Mouse (Mus musculus): ENCODE data around the gene Enpp6.
A peak's percentile ranks its signal among the peaks of the same experiment; 100 is the strongest.
"Not testable (repeated sequence)": the region's sequence is repeated elsewhere in the genome, so short reads cannot be mapped to it uniquely, and the experiment has no call there.

The Enpp6 gene

GRCm38 (mm10) chr8:47005676-47006075 lies 19.0 kb downstream of the Enpp6 start:
- no peak for DNase-seq

GRCm38 (mm10) chr8:47006785-47007184 lies 20.1 kb downstream of the Enpp6 start:
- DNase-seq = no peak

- no peak for DNase-seq
Observed at GRCm38 (mm10) chr8:47008220-47008773, 21.6 kb downstream of the Enpp6 start.

- DNase-seq = peak; percentile 43
Observed at GRCm38 (mm10) chr8:47016268-47016946, 29.7 kb downstream of the Enpp6 start.

GRCm38 (mm10) chr8:47021135-47021555 lies 34.5 kb downstream of the Enpp6 start:
- DNase-seq = no peak

DNA sequence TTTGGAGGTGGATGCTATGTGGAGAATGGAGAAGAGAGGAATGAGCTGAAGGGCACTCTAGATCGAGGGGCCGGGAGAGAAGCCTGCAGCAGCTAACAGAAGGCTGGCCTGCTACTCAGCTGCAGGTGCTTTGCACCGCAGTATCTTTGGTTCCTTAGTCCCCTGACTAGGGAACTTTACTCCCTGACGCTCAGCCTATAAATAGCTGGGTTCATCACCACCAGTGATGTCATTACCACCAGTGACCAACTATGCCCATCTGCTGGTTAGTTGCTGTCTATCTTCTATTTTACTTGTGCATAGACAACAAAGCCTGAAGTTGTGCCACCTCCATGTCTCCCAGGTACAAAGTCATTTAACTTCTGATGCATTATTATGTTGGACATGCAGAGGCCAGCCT lies 37.9 kb downstream of the Enpp6 start:
- DNase-seq = no peak

DNA sequence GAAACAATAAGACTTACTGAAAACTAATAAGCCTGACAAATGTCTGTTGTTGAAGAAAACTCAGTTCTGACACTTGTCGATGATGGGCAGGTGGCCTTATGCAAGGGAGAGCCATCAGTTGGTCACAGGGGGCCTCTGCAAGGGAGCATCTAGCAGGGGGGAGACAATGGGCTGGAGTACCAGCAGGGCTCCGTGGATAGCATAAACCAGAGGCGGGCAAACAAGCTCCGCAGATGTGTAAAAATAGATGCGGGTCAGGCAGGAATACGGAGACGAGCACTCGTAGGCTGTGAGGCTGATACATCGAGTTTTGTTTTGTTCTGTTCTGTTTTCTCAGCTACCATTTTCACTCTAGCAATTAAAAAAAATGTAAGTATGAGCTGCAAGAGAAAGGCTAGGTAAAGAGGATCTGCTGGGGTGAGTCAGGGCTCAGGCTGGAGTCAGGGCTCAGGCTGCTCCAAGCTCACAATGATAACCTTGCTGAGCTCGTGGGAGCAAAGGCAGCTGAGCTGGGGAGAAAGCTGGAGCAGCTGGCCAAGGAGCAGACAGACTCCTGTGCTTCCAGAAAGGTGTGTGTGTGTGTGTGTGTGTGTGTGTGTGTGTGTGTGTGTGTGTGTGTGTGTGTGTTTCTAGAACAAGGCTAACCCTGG lies 40.3 kb downstream of the Enpp6 start:
- no peak for DNase-seq

DNA sequence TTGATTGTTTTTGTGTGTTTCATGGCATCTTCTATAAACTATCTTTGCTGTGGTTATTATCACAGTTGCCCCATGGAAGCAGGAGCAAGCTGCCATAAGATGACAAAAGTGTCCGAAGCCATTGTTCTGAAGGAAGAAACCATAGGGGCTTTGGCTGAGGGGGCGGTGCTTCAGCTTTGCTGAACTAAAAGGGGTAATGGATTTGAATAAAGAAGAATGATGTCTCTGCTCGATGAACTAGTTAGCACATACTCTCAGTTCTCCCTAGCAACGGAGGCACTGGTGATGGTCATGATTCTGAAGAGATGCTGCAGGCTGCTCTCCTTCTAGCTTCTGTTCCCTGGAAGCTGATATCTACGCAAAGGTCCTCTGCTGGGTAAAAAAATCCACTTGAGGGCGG lies 41.8 kb downstream of the Enpp6 start:
- DNase-seq = no peak

- no peak for DNase-seq
Observed at GRCm38 (mm10) chr8:47030321-47030720, 43.6 kb downstream of the Enpp6 start.

DNA sequence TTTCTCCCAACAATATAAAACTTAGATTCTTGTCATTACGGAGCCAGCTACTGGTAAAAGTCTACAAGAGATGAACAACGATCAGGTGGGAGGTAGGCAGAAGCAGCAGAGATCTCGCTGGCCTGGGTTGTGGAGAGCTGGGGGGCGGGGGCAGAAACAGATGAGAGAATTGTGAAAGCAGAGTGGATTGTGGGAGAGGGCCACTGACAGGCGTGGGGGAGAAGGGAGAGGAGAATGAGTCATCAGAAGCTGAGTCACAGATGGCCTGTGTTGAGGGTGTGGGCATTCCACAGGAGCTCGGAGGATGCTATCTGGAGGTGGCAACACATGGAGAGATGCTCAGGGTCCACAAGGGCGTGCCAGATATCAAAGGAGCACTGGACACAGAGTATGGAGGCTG lies 45.4 kb downstream of the Enpp6 start:
- no peak for DNase-seq

DNA sequence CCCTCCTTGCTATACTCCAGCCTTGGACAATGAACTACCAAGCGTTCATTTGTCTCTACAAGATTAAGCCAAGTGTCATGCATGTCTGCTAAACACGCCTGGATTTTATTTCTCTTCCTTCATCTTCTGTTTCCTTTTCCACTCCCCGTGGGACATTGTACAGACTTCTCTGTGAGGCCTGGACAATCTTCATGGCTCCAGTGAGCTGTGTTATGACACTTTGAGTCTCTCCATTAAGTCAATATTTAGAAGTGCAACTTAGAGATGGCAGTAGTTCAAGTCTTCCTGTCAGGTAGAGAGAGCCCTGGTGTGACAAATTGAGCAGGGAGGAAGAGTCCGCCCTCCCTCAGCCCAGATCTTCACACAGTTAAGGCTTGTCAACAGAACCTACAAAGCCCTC lies 47.3 kb downstream of the Enpp6 start:
- DNase-seq = no peak

DNA sequence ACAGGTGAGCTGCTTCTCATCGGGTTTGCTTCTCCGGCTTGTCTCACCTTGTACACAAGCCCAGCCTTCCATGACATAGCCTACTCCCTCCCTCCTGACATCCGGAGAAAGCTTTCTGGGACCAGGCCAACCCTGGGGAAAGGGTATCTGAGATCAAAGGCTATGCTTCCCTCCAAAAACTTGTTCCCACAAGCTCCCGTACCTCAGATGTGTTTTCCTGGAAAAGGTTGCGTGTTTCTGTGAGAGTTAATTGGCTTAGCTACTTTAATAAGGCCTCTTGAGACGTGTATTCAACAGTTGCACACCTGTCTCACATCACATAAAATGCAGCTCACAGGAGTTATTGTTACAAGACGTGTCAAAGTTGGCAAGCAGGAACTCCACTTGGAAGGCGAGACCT lies 49.8 kb downstream of the Enpp6 start:
- DNase-seq = no peak

- DNase-seq = no peak
Observed at GRCm38 (mm10) chr8:47037405-47037804, 50.7 kb downstream of the Enpp6 start.

DNA sequence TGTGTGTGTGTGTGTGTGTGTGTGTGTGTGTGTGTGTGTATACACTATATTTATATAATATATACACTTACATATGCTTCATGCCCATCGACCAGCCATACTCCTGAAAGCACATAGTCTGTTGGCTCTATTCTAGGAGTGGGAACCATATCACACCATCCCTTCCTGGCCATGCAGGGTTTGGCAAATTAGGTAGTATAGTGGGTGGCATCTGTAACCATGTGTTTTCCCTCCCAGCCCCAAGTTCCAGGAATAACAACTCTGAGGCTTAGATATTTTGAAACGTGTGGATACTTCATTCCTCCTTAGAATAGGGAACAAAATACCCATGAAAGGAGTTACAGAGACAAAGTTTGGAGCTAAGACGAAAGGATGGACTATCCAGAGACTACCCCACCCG lies 53.5 kb downstream of the Enpp6 start:
- DNase-seq = not testable (repeated sequence)

DNA sequence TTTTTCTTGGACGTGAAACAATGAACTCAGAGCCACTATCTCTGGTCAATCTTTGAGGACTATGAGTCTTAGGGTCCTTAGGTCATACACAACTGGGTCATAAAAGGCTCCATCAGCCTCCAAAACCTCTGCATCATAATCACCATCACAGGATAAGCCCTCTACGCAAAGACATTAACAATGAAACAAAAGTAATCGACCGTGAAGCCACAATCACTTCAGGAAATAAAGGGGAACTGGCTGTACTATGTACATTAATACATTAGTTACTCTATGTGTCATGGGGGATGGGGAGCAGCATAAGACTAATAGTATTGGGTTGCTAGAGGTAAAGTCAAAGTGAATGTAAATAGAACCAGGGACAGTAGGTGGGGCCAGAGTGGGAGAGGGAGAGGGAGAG lies 59.7 kb downstream of the Enpp6 start:
- no peak for DNase-seq

DNA sequence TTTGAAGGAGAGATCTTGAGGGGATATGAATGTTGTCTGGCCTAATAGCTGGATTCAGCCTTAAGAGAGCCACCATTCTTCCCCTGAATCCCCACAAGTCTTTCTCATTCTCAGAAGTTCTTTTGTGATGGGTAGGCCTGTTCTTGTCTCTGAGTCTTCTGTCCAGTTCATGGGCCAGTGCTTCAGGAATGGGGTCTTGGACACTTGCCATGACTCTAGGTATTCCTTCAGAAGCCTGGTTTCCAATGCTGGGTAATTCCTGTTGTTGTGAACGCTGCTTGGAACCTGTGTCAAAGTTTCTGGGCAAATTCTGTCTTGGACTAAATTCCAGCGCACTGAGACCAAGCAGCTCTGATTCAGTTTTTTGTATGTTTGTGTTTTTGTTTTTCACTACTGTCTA lies 60.5 kb downstream of the Enpp6 start:
- DNase-seq = no peak

DNA sequence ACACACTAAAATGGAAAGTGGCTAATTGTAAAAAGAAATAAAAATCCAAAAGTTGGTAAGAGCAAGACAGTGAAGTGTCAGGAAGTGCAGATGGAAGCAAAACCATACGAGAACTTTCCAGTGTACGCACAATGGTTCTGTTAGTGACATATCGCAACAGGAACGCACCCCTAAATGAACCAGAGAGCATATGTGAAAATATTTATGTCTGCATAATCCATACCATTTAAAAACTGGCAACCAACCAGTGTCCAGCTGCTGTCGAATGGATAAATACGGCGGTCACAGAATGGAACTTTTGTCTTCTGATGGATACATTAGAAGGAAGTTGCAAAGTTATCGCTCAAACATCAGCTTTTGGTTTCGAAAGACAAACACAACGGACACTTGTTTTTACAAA lies 61.9 kb downstream of the Enpp6 start:
- DNase-seq = no peak

DNA sequence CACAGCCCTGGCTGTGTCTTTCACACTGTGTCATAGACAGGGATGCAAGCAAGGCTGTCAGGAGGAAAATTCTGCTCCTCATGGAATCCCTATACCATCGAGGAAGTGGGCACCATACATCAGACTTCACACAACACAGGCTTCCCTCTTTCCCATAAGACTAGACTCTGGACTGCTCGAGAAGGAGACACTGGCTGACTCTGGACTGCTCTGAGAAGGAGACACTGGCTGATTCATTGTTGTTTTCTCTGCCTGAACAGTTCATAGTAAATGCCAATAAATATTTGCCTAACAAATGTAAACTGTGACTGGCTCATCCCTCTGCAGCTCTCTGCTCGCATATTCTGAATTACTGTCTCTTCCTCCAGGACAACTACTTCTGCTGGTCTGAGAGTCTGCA lies 66.0 kb downstream of the Enpp6 start:
- no peak for DNase-seq

DNA sequence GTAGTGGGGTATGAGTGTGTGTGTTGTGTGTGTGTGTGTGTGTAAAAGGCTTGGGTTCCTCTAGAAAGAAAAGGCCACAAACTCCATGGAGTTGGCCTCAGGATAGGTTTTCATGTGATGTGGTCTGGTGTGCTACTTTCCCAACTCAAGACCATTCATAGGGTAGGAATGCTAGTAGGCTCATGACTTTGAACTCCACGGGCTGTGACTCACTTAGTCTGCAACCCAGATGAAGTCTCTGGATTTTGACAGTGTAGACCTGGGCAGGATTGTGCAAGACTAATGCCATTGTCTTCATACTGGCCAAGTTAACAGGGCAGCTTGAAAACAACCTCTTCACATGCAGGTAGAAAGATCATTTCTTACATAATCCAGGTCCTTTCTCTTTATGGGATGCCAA lies 69.4 kb downstream of the Enpp6 start:
- no peak for DNase-seq

GRCm38 (mm10) chr8:47058526-47058925 lies 71.8 kb downstream of the Enpp6 start:
- no peak for DNase-seq

DNA sequence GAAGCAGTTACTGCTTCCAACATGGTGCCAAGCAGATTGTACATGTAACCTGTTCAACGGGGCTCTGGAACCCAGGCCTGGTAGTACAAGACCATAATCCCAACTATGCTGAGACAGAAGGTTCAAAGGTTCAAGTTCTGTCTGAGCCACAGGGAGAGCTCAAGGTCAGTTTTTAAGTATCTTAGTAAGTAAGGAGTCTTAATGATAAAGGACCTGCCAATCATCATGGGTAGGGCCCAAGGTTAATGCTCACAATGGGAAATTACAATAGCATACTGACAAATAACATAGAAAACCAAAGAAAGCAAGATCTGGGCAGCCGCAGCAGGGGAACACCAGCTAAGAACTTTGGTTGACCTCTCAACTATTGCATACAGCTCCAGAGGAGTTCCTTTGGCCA lies 72.3 kb downstream of the Enpp6 start:
- DNase-seq = no peak

DNA sequence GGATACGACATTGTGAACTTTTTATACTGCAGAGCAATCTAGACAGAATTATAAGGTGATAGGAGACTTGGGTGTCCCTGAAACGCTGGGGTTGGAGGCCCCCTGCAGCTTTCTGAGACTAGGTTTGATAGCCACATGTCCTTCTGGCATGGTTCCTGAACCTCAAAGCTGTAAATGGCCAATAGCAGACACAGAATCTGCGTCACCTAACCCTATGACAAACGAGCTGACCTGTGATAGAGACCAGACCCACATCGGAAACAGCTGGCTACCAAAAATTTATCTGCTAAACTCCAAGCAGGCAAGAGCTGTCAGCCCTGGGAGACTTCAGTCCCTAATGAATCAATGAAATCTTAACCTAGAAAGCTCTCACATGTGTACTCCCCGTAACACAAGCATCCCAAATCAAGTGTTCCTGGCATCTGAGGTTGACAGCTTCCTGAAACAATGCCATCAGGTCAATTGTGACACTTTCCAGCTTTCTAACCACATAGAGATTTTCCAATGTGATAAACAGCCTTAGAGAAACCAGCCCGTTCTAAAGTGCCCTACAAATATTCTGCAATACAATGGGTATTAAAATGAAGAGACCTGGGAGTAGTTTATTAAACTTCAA lies 74.5 kb downstream of the Enpp6 start:
- no peak for DNase-seq

DNA sequence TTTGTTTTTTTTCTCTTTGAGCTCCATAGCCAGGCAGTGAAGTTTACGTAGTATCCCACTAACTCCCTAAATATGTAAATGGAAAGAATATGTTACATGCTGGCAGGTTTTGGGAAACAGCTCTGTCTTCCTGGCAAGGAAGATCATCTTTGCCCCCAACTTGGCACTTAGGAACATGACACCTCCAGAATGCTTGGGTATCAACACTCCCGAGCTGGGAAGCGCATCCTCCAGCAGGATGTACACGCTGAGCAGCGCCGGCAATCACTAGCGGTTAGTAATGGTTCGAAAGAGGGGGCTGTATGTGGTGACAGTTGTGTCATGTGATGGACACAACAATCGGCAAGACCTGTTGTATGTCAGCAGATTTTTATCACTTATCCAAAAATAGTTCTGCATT lies 80.4 kb downstream of the Enpp6 start:
- DNase-seq = no peak

GRCm38 (mm10) chr8:47069634-47070033 lies 82.9 kb downstream of the Enpp6 start:
- DNase-seq = no peak
